Mouse (Mus musculus): Measurements from ENCODE around the gene Tfap2b. TPM values are rescaled to one million over a fixed set of nuclear protein-coding genes. Genes with fewer than 3 reads are reported as not detected.

Tfap2b gene
- total and polyA plus RNA-seq, 2 experiments from 2014 or later, result not detected

DNA sequence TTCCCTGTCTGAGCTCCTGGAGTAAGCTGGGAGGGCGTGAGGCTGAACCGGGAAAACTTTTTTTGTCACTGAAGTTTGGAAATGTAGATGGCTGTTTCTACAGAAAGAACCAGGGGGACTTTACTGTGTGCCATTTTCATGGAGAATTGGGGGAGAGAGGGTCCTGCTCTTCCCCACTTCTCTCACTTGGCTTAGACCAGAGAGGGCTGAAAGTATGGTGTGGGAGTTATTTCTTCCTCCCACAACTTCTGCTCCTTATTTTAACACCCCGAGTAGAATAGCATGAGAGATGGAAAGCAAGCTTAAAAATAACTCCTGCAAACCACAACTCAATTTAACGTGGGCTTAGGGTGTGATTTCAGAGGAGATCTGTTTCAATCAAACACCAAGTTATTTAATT, 4.0 kb downstream of the Tfap2b start:
- H3K9me3 ChIP-seq (replicated peaks; ENCODE audit: control insufficient read depth, low read length), result no peaks in the 10 kb centered on the region
- ATAC-seq (ENCODE audit: insufficient read depth, low read depth) (no peak), DNase-seq (ENCODE audit: low spot score) (no peak)
- H3K4me3 ChIP-seq (ENCODE audit: low read depth, low read length), result no peak overlapping the region
- no peak overlapping the region for H3K9ac ChIP-seq (replicated peaks; ENCODE audit: low read depth, low read length)
- no peak overlapping the region for H3K4me2 ChIP-seq (ENCODE audit: low read depth, low read length)
- no peaks in the 10 kb centered on the region for H3K4me1 ChIP-seq (ENCODE audit: control insufficient read depth, insufficient read depth)
- peaks cover 93% of the 10 kb centered on the region for H3K27me3 ChIP-seq (ENCODE audit: control insufficient read depth, insufficient read depth, low read length)
- TF ChIP-seq EP300 (IDR thresholded peaks at IDR 0.05; ENCODE audit: low read depth), result no peak
- TF ChIP-seq CTCF (IDR thresholded peaks at IDR 0.05; ENCODE audit: low read depth), result no peak
- no peaks in the 10 kb centered on the region for H3K36me3 ChIP-seq (replicated peaks; ENCODE audit: control insufficient read depth, insufficient read depth, low read length)
- 5% methylated on average over 4 of the region's 4 CpGs for whole genome bisulfite sequencing
- H3K27ac ChIP-seq (ENCODE audit: low read depth), result no peak overlapping the region

DNA sequence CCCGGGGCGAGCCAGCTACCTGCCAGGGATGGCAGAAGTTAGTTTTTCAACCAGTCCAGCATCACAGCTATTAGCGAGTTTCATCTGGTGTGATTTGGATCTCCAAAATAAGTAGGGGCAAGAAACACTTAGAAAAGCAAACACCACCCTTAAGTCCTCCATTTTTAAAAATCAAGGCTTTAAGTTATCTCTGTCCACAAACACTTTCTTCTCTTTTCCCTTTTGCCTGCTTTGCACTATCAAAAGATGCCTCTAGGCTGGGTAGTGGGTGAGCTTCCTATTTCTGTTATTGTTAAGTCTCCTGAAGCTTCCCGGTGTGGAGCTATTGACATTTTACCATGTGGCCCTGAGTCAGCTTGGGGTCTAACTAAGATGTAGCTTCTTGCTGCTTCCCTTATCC, 4.5 kb downstream of the Tfap2b start:
- no peak overlapping the region for H3K9ac ChIP-seq (replicated peaks; ENCODE audit: low read depth, low read length)
- ATAC-seq (ENCODE audit: insufficient read depth, low read depth) (no peak), DNase-seq (ENCODE audit: low spot score) (no peak)
- H3K9me3 ChIP-seq (replicated peaks; ENCODE audit: control insufficient read depth, low read length), result no peaks in the 10 kb centered on the region
- H3K4me2 ChIP-seq (ENCODE audit: low read depth, low read length), result no peak overlapping the region
- H3K4me1 ChIP-seq (ENCODE audit: control insufficient read depth, insufficient read depth), result no peaks in the 10 kb centered on the region
- no peaks in the 10 kb centered on the region for H3K36me3 ChIP-seq (replicated peaks; ENCODE audit: control insufficient read depth, insufficient read depth, low read length)
- H3K27me3 ChIP-seq (ENCODE audit: control insufficient read depth, insufficient read depth, low read length), result peaks cover 94% of the 10 kb centered on the region
- no peak overlapping the region for H3K4me3 ChIP-seq (ENCODE audit: low read depth, low read length)
- no peak for TF ChIP-seq CTCF (IDR thresholded peaks at IDR 0.05; ENCODE audit: low read depth)
- TF ChIP-seq EP300 (IDR thresholded peaks at IDR 0.05; ENCODE audit: low read depth), result no peak
- 2% methylated on average over 4 of the region's 4 CpGs for WGBS
- no peak overlapping the region for H3K27ac ChIP-seq (ENCODE audit: low read depth)

DNA sequence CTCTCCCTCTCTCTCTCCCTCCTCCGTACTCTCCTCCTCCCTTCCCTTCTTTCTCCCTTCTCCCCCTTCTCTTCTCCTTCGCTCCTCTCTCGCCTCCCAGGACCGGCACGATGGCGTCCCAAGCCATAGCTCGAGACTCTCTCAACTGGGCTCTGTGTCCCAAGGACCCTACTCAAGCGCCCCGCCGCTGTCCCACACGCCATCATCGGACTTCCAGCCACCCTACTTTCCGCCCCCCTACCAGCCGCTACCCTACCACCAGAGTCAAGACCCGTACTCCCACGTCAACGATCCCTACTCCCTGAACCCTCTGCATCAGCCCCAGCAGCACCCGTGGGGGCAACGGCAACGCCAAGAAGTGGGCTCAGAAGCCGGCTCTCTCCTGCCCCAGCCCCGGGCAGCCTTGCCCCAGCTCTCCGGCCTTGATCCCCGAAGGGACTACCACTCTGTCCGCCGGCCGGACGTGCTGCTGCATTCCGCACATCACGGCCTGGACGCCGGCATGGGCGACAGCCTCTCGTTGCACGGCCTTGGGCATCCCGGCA, 5.2 kb downstream of the Tfap2b start:
- Histone ChIP-seq H3K4me3 (ENCODE audit: low read depth, low read length) (no peak overlapping the region), H3K27me3 (ENCODE audit: control insufficient read depth, insufficient read depth, low read length) (peaks cover 94% of the 10 kb centered on the region)
- WGBS, result 2% methylated on average over 35 of the region's 36 CpGs

DNA sequence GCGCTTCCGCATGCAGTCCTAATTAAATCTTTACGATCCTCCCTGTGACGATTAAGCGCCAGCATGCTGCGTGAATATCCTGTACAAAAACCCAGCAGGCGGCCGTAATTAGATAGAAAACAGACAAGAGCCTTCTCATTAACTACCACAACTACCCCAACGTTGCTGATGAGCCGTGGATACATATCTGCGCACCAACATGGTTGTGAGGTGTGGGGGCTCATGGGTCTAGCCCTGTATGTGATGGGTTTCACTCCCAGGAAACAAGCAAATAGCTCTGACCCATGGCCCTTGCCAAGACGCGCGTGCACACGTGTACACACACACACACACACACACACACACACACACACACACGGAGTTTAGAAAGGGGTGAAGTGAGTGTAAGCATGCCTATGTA, 8.7 kb downstream of the Tfap2b start:
- H3K36me3 ChIP-seq (replicated peaks; ENCODE audit: control insufficient read depth, insufficient read depth, low read length), result no peaks in the 10 kb centered on the region
- H3K27ac ChIP-seq (ENCODE audit: low read depth), result no peak overlapping the region
- H3K27me3 ChIP-seq (ENCODE audit: control insufficient read depth, insufficient read depth, low read length), result peaks cover 88% of the 10 kb centered on the region
- no peak overlapping the region for H3K4me2 ChIP-seq (ENCODE audit: low read depth, low read length)
- H3K4me1 ChIP-seq (ENCODE audit: control insufficient read depth, insufficient read depth), result no peaks in the 10 kb centered on the region
- H3K9ac ChIP-seq (replicated peaks; ENCODE audit: low read depth, low read length), result no peak overlapping the region
- H3K9me3 ChIP-seq (replicated peaks; ENCODE audit: control insufficient read depth, low read length), result no peaks in the 10 kb centered on the region
- 6% methylated on average over 16 of the region's 16 CpGs for WGBS
- no peak for ATAC-seq (ENCODE audit: insufficient read depth, low read depth)
- H3K4me3 ChIP-seq (ENCODE audit: low read depth, low read length), result no peak overlapping the region
- no peak for DNase-seq (ENCODE audit: low spot score)
- TF ChIP-seq CTCF (IDR thresholded peaks at IDR 0.05; ENCODE audit: low read depth) (no peak), EP300 (IDR thresholded peaks at IDR 0.05; ENCODE audit: low read depth) (no peak)

More for the DNA sequence above, 5.2 kb downstream of the Tfap2b start:
- H3K27ac ChIP-seq (ENCODE audit: low read depth), result no peak overlapping the region
- DNase-seq (ENCODE audit: low spot score) (no peak), ATAC-seq (ENCODE audit: insufficient read depth, low read depth) (no peak)
- TF ChIP-seq CTCF (IDR thresholded peaks at IDR 0.05; ENCODE audit: low read depth), result no peak
- no peak for TF ChIP-seq EP300 (IDR thresholded peaks at IDR 0.05; ENCODE audit: low read depth)
- H3K9me3 ChIP-seq (replicated peaks; ENCODE audit: control insufficient read depth, low read length), result no peaks in the 10 kb centered on the region
- no peak overlapping the region for H3K9ac ChIP-seq (replicated peaks; ENCODE audit: low read depth, low read length)
- H3K4me1 ChIP-seq (ENCODE audit: control insufficient read depth, insufficient read depth), result no peaks in the 10 kb centered on the region
- H3K36me3 ChIP-seq (replicated peaks; ENCODE audit: control insufficient read depth, insufficient read depth, low read length), result no peaks in the 10 kb centered on the region
- no peak overlapping the region for H3K4me2 ChIP-seq (ENCODE audit: low read depth, low read length)

DNA sequence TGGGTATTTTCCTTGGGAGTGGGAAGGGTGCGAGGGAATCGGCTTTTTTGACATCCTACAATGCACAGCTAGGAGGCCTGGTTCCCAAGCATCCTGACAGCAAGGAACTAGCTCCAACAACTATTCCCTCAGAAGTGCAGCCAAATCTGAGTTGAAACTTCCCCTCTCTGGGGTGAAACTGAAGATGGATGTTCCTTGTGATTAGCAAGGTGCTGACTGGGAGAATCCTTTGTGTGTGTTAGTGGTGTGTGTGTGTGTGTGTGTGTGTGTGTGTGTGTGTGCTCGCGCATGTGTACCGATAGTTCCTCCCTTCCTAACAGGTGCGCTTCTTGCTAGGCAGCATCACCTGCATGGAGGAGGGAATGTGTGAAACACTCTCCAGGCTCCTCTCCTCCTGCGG, 9.5 kb downstream of the Tfap2b start:
- H3K4me2 ChIP-seq (ENCODE audit: low read depth, low read length), result no peak overlapping the region
- 4% methylated on average over 7 of the region's 7 CpGs for WGBS
- peaks cover 88% of the 10 kb centered on the region for H3K27me3 ChIP-seq (ENCODE audit: control insufficient read depth, insufficient read depth, low read length)

DNA sequence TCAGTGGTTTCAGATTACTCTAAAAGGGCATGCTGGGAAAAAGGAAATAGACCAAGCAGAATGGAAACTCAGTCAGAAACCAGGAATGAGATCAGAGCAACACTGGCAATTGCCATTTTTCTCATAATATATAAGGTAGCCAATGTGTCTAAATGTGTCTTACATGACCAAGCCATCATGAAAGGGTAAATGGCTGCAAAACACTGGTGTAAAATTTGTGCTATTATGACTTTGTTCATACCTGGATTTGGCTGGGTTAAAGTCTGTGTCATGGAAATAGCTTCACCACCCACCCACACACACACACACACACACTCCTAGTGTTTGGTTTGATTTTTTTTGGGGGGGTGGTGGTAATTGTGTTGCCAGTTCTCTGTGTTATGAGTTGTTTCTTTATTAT, 10.7 kb downstream of the Tfap2b start:
- DNase-seq (ENCODE audit: low spot score), result no peak
- Histone ChIP-seq H3K9me3 (replicated peaks; ENCODE audit: control insufficient read depth, low read length) (no peaks in the 10 kb centered on the region), H3K4me3 (ENCODE audit: low read depth, low read length) (no peak overlapping the region), H3K9ac (replicated peaks; ENCODE audit: low read depth, low read length) (no peak overlapping the region), H3K4me2 (ENCODE audit: low read depth, low read length) (no peak overlapping the region), H3K36me3 (replicated peaks; ENCODE audit: control insufficient read depth, insufficient read depth, low read length) (no peaks in the 10 kb centered on the region), H3K4me1 (ENCODE audit: control insufficient read depth, insufficient read depth) (no peaks in the 10 kb centered on the region), H3K27me3 (ENCODE audit: control insufficient read depth, insufficient read depth, low read length) (peaks cover 84% of the 10 kb centered on the region), H3K27ac (ENCODE audit: low read depth) (no peak overlapping the region)
- TF ChIP-seq EP300 (IDR thresholded peaks at IDR 0.05; ENCODE audit: low read depth) (no peak), CTCF (IDR thresholded peaks at IDR 0.05; ENCODE audit: low read depth) (no peak)
- no peak for ATAC-seq (ENCODE audit: insufficient read depth, low read depth)

More for the DNA sequence above, 9.5 kb downstream of the Tfap2b start:
- Histone ChIP-seq H3K4me1 (ENCODE audit: control insufficient read depth, insufficient read depth) (no peaks in the 10 kb centered on the region), H3K4me3 (ENCODE audit: low read depth, low read length) (no peak overlapping the region), H3K9me3 (replicated peaks; ENCODE audit: control insufficient read depth, low read length) (no peaks in the 10 kb centered on the region), H3K27ac (ENCODE audit: low read depth) (no peak overlapping the region), H3K36me3 (replicated peaks; ENCODE audit: control insufficient read depth, insufficient read depth, low read length) (no peaks in the 10 kb centered on the region), H3K9ac (replicated peaks; ENCODE audit: low read depth, low read length) (no peak overlapping the region)
- no peak for ATAC-seq (ENCODE audit: insufficient read depth, low read depth)
- no peak for TF ChIP-seq CTCF (IDR thresholded peaks at IDR 0.05; ENCODE audit: low read depth)
- TF ChIP-seq EP300 (IDR thresholded peaks at IDR 0.05; ENCODE audit: low read depth), result no peak
- DNase-seq (ENCODE audit: low spot score), result no peak
